Mouse (Mus musculus) MEL-GATA-1-ER (cell line): Measurements from ENCODE around the gene Aph1a.
A peak's percentile ranks its signal among the peaks of the same experiment; 100 is the strongest.
"Not testable (repeated sequence)": the region's sequence is repeated elsewhere in the genome, so short reads cannot be mapped to it uniquely, and the experiment has no call there.

ENCODE experiments used
- DNase-seq: peaks from one replicate; pipeline ENCODE4 v3.0.0-alpha.2; 2012; ENCODE audit warnings: low read depth; ENCODE audit errors: extremely low read depth

Gene Aph1a

DNA sequence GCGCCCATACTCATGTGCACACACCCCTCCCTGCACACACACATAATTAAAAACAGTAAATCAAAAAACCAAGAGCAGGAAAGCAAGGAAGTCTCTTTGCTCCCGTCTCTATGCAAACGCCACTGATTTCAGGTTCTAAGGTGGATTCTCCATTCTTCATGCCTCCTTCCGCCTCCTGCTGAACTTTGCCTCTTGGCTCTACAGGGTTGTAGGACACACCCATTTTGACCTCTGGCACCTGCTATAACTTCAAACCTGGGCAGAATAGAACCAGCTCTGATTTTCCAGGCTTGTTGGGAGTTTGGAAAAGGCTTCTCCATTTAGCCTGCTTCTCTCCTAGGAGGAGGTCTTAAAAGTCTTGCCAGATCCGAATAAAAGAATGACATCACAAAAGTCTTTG, 9.4 kb upstream of the Aph1a start:
- no peak for DNase-seq

DNA sequence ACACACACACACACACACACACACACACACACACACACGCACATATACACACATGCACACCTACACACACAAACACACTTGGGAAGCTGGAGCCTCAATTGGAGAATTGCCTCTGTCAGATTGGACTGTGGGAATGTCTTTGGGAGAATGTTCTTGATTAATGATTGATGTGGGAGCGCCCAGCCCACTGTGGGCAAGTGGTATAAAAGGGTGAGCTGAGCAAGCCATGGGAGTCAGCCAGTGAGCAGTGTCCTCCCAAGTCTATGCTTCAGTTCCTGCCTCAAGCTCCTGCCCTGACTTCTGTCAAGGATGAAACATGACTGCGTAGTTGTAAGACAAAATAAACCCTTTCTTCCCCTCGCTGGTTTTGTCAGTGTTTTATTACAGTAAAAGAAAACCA, 6.2 kb upstream of the Aph1a start:
- no peak for DNase-seq

DNA sequence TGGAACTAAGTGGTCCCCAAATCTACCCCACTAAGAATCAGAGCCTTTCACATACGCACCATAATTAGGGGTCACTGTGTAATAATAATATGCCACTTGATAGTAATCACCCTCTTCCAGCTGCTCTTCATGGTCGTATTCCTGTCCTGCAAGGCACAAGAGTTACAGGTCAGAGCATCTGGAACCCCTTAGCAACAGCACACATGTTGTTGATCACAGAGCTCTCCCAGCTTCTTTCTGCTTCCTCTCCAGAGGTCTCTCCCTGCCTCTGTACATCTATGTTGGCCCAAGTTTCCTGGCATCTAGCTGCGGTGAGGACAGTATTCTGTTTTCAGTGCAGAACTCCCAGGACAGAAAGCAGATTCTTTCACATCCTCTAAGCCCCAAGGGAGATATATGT, 4.1 kb upstream of the Aph1a start:
- no peak for DNase-seq

DNA sequence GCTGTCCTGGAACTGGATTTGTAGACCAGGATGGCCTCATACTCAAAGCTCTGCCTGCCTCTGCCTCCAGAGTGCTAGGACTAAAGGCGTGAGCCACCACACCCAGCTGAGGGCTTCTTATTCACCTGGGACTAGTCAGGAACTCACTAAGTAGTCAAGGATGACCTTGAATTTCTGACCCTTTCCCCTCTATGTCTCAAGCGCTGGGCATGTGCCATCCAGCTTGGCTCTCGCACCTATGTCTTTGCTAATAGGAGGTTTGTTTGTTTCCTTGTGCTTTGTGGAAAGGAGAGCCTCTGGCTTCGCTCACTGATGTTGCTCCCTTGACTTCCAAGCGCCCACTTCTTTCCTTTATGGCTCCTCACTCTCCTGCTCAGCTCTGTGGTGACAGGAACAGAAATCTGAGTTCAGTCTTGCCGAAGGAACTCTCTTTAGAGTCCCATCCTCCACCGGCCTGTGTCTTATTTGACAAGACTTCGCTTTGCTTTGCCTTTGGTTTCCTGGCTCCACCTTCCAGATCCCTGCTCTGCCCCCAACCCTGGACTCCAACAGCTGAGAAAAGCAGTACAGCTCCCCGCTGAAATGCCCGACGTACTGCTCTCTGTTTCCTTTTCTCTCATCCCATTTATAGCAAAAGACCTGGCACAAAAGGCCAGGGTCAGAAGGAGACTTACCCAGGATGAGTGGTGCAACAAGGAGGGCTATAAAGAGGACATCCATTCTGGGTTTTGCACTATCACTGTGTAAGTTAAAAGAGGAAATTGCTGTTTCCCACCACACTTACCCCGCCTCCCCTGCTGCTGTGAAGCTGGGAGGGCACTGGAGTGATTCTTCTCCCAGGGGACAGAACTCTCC, 2.3 kb upstream of the Aph1a start, which contains the start of gene BC028528:
BC028528 (minus strand) TSS at position 795 of the 855 bp plus-strand sequence.
- DNase-seq: peak; percentile 87

DNA sequence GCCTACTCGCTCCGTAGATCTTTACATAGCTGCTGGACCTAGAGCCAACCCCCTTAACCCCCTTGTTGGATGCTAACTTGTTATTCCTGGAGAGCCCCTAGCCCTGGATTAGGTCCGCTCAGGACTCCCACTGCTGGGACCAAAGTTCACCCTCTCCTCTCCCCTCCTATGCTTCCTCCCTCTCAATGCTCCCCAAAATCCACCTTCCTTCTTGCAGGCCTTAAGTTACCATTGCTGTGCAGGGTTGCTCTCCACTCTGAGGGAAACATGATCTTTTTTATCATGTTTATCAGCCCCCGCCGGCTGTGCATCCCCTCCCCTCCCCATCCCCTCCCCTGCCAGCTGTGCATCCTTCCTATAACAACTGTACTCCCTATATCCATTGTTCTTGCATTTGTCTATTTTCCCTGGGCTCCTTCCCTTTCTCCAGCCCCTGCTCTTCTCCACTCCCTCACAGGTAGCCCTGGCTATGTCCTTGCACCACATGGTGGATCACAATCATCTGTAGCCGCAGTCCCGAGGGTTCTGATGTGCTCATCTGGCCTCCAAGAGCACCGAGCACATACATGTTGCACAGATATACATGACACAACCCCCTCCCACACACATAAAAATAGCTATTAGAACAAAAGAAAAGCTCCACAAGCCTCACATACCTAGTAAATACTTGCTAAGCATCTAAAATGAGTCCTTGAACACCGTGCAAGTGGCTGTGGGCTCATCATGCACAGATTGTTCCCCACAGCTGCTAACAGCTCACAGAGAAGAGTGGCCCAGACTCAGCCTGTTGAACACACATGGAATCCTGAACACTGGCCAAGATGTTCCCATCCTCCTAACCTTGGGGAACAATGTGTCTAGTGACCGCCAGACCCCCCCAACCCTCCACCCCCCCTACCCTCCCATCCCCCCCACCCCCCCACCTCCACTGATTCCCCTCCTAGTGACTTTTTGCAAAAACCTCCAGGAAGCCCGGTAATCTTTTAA, 1.4 kb upstream of the Aph1a start:
- no peak for DNase-seq

DNA sequence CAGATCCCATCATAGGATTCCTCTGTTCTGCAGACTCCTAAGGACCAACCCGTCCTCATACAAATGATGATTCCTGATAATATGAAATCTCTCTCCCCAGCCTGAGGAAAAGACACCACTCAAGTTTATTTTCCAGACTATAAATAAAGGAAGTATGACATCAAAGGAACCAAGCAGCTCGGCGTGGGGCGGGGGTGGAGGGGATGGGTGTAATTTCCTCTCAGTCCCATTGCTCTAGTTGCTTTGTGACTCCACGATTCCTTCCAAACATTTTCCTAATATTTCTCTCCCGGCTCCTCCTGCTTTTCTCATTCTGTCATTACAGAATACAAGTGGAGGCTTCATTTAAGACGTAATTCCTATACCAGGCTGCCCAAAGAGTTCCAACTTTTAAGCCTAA, 643 bp upstream of the Aph1a start:
- DNase-seq: peak; percentile 60

DNA sequence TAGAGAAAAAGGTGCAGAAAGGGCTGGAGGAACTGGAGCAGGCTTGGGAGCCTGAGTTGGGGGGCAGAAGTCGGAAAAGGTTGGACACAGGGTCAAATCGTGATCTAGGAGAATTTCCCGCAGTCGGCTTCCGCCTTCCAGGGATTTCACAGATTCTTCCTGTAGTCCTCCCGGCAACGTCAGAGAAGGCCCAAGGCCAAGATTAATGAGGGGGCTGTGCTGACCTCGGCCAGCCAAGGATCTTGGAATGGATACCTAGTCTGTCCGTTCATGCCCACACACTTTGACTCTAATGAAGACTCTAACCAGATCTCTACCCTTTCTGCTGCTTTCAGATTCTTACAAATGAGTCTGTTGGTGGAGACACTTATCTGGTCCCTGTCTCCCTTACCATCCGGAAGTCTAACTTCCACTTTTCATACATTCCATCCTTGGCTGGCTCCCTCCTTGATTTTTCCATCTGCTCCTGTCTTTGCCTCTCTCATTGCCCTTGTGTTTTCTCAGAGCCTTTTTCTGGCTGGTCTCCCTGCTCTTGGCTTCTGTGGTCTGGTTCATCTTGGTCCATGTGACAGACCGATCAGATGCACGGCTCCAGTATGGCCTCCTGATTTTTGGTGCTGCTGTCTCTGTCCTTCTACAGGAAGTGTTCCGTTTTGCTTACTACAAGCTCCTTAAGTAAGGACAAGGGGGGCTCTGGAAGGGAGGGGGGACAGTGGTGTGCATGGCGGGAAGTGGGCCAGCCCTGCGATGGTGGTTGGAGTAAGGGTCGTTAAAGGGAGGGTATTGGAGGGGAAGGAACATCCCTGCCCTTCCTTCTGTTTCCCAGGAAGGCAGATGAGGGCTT, 770 bp downstream of the Aph1a start:
- DNase-seq: peak; percentile 73

DNA sequence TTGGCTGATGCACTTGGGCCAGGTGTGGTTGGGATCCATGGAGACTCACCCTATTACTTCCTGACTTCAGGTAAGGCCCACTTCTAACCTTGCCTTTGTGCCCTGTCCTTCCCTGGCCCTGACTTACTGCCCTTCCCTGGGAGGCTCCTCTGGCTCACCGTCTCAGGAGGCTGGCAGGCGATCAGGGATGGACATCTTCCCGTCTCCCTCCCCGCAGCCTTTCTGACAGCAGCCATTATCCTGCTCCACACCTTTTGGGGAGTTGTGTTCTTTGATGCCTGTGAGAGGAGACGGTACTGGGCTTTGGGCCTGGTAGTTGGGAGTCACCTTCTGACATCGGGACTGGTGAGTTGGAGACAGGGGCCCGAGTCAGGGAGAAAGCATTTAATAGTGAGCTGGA, 1.7 kb downstream of the Aph1a start:
- not testable (repeated sequence) for DNase-seq

DNA sequence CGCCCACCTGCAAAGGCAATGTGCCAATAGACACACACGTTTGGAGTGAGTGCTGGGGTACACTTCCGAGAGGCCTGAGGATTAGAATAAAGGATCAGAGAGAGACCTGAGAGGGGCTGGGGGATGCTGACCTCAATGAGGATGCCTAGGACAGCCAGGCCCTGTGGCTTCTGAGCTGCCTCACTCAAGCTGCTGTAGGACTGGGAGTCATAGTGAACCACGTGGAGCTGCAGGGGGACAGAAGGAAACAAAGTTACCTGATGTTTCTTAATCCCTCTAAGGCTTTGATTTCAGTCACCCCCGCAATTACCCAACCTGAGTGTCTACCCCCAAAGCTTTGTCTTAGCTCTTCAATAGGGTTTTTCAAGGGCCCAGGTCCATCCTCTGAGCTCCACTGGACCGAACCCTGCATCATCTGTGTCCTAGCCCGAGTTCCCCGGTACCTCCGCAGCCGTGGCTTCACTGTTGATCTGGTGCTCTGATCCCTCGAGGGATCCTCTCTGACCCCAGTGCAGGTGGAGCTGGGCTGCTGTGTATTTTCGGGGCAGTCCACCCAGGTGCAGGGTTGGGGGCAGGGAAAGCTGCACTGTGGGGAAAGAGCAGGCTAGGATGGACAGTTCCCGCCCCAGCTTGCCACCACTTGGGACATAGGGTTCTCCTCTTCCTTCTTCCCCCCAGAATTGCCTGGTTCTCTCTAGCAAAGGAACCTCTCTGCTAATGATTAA, 6.2 kb downstream of the Aph1a start:
- no peak for DNase-seq

DNA sequence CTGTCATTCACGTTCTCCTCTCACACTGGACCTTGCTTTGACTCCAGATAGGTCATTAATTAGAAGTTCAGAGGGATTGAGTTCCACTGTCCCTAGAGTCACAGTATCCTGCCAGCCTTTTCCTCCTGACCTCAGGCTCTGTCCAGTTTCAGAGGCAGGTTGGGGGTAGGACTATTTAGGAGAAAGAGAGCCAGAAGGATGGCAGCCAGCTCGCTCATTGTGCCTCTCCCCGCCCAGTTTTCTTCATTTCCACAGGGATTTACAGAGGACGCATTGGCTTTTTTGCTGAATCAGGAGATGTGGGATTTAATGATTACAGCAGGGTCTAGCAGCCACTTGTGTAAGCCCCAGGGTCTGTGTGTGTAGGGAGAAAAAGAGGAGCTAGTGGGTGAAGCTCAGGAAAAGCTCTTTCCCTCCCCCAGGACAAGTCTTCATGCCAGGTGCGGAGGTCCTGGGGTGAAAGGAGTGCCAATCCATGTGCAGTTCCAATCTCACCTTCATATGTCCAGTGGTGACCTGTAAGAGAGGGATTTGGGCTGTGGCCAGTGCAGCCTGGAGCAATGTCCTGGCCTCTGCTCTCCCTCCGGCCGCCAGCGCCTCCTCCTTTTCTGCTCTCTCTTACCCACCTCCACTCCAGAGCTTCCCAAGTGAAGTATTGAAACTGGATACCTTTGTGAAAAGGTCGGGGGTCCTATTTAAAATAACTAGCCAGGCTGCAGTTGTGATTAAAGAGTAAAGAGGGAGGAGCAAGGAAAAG, 8.0 kb downstream of the Aph1a start:
- no peak for DNase-seq

DNA sequence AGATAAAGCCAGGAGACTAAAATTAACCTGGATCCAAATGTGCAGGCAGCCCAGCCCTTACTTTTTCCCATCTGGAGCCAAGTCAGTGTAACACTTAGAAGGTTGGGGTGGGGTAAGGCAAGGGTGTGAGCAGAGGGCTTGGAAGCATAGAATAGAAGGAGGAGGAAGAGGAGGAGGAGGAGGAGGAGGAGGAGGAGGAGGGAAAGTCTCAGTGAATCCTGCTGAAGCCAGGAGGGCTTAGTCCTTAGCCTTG, 8.5 kb downstream of the Aph1a start:
- no peak for DNase-seq

DNA sequence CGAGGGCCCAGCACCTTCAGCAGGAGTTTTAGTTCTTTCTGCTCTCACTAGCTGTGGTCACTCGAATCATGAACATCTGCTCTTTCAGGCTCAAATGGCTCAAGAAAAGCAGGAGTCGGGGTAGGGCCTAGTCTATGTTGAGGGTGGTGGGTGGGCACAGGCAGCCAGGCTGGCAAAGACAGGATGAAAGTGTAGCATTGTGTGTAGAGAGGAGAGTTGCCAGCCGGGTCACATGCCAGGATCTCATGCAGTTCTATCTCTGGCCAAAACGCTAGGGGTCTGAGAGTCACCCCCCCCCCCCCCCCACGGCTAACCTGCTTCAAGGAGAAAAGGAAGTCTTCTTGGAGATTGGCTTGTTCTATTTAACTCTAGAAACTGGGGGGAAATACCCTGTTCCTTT, 8.9 kb downstream of the Aph1a start:
- no peak for DNase-seq

DNA sequence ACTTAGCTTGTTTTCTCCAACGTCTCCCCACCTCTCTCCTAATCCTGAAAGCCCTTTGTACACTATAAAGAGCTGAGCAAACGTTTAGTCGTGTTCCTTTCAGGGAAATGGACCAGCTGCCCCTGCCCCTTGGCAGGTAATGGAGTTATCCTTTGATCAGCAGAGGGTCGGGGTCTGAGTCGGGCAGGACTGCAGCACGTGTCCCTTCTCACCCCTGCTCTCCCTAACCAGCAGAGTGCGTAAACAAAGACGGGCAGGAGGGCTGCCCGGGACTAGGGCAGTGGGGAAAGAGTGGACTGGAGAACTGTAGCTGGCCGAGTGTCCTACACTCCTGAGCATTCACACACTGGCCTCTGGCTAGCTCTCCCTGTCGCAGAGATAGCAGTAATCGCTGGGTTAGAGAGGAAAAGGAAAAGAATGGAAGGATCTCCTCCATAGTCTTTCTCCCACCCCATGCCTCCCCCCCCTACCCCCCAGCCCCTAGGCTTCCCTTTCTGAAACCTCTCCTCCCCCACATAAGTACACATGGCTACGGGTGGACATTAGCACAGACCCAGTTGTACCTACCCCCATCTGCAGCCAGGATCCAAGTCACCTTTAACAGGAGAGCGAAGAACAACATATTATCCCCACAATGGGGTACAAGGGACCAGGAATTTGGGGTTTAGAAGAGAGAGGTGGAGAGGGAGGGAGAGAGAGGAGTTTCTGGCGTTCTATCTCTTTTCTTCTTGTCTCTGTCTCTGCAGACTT, 10.2 kb downstream of the Aph1a start:
- DNase-seq: no peak

DNA sequence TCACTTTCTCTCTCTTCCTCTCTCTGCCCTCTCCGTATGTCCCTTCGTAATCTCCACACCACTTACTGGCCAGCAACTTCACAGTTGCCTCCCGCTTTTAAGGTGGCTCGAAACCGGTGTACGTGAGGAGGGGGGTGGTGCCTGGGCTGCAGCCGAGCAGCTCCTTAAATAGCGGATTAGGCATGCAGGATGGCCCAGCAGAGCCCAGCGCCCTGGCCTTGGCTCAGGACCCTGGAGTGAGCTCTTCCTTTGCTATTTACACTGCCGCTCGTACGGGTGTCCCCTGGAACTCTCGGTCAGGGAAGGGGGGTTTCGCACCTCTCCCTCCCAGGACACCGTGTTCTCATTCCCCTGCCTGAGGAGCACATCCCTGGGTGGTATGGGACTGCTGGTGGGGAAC, 10.8 kb downstream of the Aph1a start, which contains the start of gene Car14:
Car14 (minus strand) TSS at position 124 of the 400 bp plus-strand sequence.
- DNase-seq: no peak

DNA sequence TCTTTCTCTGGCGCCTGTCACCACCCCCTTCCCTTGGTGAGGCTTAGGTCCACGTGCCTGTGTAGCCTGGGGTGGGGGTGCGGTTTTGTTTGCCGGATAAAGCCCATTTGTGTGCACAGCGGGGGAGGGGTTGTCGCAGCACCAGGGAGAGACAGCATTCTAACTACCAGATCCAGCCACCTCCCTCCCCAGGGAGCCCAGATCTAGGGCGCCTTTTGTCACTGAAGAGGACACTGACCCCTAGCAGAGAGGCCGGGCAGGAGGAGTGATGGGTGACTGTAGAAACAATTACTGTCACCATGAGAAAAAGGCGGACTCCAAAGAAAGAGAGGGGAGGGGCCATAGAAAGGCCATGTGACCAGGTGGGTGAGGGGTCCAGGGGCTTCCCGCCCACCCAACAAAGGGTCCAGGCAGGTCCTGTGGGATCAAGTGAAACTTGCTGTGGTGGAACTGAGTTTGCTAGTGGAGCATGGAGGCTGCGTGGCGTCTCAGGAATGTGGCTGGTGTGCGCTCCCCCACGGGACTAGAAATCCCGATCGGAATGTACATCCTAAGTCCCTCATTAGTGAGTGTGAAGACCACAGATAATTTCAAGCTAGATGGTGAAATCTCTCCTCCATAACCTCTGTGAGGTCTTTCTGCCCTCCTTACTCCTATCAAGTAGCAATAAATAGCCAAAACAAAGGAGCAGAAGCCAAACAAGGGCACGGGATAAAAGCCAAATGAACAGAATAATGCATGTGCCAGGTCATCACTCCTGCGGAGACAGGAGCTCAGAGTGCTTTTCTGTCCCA, 11.6 kb downstream of the Aph1a start:
- DNase-seq: no peak

DNA sequence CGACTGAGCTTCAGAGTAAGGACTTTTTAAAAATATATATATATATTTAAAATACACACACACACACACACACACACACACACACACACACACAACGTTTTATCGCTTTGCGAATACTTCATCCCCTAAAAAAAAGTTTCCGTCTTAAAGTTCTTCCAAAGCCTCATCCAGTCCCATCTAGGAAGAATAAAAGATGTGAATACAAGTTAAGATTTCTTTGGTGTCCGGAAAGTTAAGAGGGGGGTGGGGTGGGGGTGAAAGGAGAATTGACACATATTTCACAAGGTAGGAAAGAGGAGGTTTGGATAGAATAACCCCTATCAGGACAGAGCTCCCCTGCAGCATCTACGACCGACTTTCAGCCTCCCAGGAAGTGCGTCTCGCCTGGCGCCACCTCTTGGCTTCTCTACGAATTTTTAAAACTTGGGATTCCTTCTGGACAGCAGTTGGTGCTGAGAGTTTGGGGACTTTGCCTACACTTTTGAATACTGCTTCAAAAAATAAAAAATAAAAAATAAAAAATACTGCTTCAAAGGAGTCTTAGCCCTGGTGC, 12.2 kb downstream of the Aph1a start:
- peak; percentile 71 for DNase-seq

DNA sequence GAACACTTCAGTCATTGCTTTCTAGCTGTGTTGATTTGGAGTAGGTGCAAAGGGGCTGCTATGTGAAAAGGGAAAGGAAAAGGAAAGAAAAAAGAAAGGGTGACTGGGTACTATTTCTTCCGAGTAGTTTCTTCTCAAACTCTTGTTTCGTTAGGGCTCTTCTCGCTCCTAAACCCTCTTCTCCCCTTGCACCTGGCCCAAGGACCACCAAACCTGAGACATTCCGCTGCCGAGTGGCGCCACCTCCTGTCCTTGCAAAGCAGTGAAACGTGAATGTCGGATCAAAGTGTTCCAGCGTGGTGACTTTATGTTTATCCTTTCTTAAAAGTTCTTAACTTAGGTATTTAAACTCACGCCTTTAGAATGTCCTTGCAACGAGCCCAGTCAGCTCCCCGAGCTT, 13.1 kb downstream of the Aph1a start:
- DNase-seq: peak; percentile 78

DNA sequence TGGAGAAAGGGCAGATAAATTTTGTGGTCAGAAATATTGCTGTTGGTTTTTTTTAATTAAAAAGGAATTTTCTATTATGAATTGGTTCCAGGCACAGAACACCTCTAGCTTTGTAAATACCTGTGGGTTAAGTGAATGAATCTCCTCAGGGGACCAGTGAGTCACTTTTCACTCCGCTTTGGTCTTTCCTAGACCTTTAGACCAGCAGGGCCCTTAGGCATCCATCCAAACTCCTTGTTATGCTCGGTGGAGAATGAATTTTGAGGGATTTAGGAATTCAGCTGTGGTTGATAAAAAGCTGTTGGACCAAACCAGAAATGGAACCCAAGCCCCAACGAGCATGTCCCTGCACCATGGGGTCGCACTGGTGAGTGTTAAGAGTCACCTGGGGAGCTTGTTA, 13.8 kb downstream of the Aph1a start:
- DNase-seq: no peak
